Mouse (Mus musculus) heart, postnatal 4 days (tissue): ENCODE measurements around the gene Atxn7l2. TPM values are rescaled to one million over a fixed set of nuclear protein-coding genes. Genes with fewer than 3 reads are reported as not detected.
"Not testable (repeated sequence)": the region's sequence is repeated elsewhere in the genome, so short reads cannot be mapped to it uniquely, and the experiment has no call there.

Experiments used
- DNase-seq: peaks from one replicate; pipeline ENCODE4 v3.0.0; 2021
- total RNA-seq, 2 experiments: library from RNA; stranded (reverse); gene quantifications; 2 replicates each; pipeline ENCODE4 v1.2.3; 2021

Gene Atxn7l2
- total RNA-seq = 1 to 10 TPM; 6.9 to 7.7 TPM

DNA sequence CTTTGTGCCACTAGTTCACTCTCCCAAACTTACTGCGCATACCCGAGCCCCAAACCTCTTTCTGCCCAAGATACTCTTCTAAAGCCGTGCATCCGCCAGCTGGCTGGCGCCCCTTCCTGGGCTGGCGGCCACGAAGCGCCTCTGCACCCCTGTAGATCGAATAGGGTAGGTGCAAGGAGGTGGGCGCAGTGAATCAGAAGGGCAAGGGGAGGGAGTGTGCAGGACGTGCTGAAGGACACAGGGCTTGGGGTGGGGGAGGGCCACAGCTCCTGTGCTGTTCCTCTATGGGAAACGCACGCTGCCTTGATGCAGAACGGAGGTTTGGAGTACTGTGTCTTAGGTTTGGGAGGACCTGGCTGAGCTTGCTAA is at the start of gene Atxn7l2:
Gene Atxn7l2, minus strand, starts transcription at position 164 of the 369 bp plus-strand sequence.
- DNase-seq = no peak

DNA sequence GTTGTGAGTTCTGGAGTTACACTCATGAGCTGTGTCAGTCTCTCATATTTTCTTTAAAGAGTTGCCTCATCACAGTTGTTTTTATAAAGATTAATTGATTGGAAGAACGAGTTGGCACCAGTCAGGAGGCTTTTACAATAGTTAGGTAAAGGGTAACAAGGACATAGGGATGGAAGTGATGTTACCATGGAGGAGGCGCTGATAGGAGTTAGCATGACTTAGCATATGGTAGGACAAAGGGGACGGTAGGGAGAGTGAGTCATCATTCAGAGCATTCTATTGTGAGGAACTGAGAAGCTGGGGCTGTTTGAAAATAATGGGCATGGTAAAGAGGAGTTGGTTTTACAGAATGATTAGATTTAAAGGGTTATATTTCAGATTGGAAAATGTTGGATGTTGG is 48.6 kb upstream of the Atxn7l2 start:
- DNase-seq = no peak

- DNase-seq = no peak
Measured at GRCm38 (mm10) chr3:108257831-108258500, 47.2 kb upstream of the Atxn7l2 start.

GRCm38 (mm10) chr3:108256719-108257637 is 46.2 kb upstream of the Atxn7l2 start, which contains the start of gene Psma5:
Gene Psma5, plus strand, starts transcription at chr3:108256926.
- peak; percentile 96 for DNase-seq

DNA sequence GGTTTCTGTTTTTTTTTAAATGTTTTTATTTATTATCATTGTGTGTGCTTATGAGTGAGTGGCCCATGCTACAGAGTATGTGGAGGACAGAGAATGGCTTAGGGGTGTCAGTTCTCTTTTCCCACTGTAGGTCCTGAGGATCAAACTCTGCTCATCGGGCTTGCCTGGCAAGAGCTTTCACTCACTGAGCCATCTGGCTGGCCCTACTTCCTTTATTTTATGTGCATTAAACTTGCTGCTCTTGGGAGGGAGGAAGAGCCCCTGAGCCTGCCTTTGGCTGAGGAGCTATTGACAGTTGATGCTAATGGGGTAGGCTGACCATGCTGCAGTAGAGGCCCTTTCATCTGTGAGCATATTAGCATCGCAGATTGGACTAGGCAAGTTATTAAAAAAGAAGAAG is 36.1 kb upstream of the Atxn7l2 start:
- DNase-seq = no peak

DNA sequence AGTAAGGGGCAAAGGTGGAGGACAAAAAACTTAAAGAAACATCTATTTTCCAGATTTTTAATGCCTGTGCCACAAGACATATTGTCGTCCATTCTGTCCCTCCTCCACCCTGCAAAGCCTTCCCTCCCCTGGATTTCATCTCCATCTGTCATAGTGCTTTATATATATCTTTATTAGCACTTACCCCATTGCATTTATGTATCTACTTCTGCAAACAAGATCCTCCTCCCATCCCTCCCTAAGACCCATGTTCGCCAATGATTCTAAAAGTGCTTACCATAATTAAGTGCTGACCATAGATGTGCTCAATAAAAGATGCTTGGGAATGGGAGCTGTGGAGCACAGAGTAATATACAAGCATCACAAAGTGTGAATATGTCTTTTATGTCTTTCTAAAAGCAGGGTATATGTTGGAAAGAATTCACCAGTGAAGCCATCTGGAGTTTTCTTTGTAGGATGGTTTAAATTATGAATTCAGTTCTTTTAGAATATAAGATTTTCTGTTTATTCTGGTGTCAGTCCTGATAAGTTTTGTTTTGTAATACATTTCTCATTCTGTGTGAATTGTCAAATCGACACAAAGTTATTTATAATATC is 30.6 kb upstream of the Atxn7l2 start:
- no peak for DNase-seq

DNA sequence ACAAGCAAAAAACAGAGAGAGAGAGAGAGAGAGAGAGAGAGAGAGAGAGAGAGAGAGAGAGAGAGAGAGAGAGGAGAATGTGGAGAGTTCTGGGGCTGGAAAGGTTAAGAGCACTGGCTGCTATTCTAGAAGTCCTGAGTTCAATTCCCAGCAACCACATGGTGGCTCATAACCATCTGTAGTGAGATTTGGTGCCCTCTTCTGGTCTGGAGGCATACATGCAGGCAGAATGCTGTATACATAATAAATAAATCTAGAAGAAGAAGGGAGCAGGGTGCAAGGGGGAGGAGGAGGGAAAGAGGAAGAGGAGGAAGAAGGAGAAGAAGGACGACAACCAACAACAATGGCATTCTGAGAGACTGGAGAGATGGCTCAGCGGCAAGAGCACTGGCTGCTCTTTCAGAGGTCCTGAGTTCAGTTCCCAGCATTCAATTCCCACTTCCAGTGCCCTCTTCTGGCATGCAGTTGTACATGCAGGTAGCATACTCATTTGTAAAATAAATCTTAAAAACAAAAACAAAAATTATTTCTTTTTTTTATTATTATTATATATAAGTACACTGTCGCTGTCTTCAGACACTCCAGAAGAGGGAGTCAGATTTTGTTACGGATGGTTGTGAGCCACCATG is 26.9 kb upstream of the Atxn7l2 start:
- not testable (repeated sequence) for DNase-seq

- no peak for DNase-seq
Measured at GRCm38 (mm10) chr3:108231646-108232045, 20.9 kb upstream of the Atxn7l2 start.

- DNase-seq = no peak
Measured at GRCm38 (mm10) chr3:108227521-108227920, 16.8 kb upstream of the Atxn7l2 start.

GRCm38 (mm10) chr3:108226558-108227350 is 16.0 kb upstream of the Atxn7l2 start, which contains the start of gene Sypl2:
Gene Sypl2, minus strand, starts transcription at chr3:108226648.
- peak; percentile 64 for DNase-seq

DNA sequence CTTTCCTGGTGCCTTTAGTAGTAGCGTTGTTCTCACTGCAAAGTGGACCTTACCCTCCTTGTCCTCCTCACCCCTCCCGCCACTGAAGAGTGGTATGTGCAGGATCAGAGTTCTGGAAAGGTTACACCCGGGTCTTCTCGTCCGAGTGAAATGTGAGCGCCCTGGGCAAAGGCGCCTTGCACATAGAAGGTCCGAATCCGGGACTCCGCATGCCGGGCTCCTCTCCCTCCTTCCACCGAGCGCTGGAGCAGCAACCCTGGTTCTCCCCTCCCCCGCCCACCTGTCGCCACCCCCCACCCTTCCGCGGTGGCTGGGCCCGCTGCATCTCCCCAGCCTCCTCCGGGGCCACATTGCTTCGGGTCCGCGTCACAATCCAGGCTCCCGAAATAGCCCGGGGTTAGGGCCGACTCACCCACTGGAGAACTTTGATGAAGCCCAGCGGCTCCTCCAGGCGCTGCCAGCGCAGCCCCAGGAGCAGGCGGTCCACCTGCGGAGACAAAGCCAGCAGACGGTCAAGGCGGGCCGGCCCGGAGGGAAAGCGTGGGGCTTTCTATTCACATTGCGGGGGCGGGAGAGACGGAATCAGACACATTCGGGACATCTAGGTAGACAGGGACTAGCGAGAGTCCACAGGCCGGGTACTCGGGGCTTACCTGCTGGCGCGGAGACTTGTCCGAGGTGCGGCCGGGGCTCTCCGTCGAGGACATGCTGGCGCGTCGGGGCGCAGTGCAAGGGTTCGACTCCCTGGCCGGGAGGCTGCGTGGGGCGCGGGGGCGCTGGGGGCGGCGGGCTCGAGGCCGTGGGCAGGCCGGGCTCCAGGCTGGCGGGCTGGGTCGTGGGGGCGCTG is 15.2 kb upstream of the Atxn7l2 start:
- DNase-seq = no peak

GRCm38 (mm10) chr3:108220661-108221060 is 9.9 kb upstream of the Atxn7l2 start:
- DNase-seq = no peak

DNA sequence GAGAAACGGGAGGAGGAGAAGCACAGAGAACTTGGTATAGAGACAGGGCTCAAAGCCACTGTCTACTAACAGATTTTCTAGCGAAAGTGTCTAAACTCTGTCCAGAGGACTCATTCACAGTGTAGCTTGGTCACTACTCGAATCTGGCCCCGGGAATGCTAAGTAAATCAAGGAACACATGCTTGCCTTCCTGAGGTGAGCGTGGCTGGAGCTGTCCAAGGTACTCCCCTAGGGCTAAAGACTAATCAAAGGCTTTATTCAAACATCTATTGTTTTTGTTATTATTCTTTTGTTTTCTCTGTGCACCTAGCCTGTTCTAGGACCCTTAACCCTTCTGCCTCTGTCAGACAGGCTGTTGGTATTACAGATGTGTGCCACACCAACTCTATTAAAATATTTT is 4.0 kb upstream of the Atxn7l2 start:
- peak; percentile 57 for DNase-seq

GRCm38 (mm10) chr3:108212406-108212805 is 1.7 kb upstream of the Atxn7l2 start:
- DNase-seq = no peak

- DNase-seq = no peak
Measured at GRCm38 (mm10) chr3:108211845-108212244, 1.1 kb upstream of the Atxn7l2 start.

DNA sequence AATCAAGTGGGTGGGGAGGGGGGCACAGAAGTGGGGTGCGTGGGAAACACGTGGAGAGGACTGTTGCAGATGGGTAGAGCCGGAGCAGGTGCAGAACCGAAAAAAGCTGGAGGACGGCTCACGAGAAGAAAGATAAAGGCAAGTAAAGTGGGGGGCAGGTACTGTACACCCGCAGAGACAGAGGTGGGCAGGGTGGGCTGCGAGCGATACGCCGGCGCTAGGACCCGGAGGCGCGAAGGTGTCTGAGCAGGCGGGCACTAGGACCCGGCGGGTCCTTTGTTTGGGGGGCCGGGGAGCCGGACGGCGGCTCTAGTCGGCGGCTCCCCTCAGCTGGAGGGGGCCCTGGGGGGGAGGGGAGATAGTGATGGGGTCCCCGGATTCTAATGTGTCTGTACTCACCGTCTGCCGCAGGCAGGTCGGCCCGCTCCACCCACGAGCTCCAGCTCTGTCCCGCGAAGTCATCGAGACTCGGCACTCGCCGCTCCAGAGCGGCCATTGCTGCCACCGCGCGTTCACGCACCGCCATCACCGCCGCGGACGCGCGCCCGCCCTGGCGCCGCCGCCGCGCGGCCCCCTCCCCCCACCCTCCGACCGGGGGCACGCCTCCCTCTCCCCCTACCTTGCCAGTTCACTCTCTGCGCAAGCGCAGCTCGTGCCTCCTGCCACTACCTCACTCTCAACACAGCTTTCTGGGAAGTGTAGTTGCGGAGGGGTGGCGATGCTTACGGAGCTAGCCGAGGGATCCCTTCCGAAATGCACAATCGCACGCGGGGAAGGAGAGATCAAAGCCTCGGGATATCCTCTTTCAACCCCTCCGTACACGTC is 576 bp downstream of the Atxn7l2 start:
- DNase-seq = peak; percentile 94

- DNase-seq = no peak
Measured at GRCm38 (mm10) chr3:108209536-108209935, 1.2 kb downstream of the Atxn7l2 start.

DNA sequence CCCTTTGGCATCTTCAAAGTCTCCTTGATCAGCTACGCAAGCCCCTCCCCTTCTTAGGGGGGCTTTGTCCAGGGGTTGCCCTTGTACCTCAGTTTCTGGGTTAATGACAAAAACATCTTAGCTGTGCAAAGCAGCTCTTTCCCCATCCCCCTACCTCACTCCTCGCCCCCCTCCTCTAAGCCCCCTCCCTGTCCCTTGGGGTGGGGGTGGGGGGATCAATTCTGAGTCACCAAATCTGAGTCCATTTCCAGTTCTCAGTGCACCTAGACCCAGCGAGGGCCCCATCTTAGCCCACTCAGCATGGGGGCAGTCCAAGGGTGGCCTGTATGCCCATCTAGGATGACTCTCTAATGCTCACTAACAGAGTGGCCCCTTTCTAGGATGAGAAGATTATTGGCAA is 1.7 kb downstream of the Atxn7l2 start:
- DNase-seq = no peak

- peak; percentile 54 for DNase-seq
Measured at GRCm38 (mm10) chr3:108206731-108207375, 3.9 kb downstream of the Atxn7l2 start.
